Mouse (Mus musculus) kidney, postnatal 0 days (tissue): ENCODE results near the gene Arfip1. TPM values are rescaled to one million over a fixed set of nuclear protein-coding genes. Genes with fewer than 3 reads are reported as not detected.

Experiments
- ATAC-seq: fragments of 200-750 bp; cut with Nextera tagmentation; replicated peaks from 2 replicates; pipeline ENCODE4 v1.8.0; 2017; ENCODE audit warnings: low read depth, moderate number of reproducible peaks, moderate TSS enrichment, moderate library complexity; ENCODE audit not compliant: low FRiP score
- DNase-seq: peaks from one replicate; pipeline ENCODE4 v3.0.0-alpha.2; 2016; ENCODE audit warnings: low spot score
- H3K27ac ChIP-seq: fragments of 300-500 bp; sonication (generic); 2 replicates; pipeline ENCODE4 v1.5.1; 2014; ENCODE audit warnings: mild to moderate bottlenecking
- H3K27me3 ChIP-seq: fragments of 300-500 bp; sonication (generic); 2 replicates; pipeline ENCODE4 v1.6.1; 2014; ENCODE audit warnings: low read length, mixed read lengths; ENCODE audit not compliant: insufficient read depth
- H3K36me3 ChIP-seq: fragments of 300-500 bp; sonication (generic); 2 replicates; pipeline ENCODE4 v1.6.1; 2014; ENCODE audit warnings: low read length, mixed read lengths; ENCODE audit not compliant: insufficient read depth
- H3K4me1 ChIP-seq: fragments of 300-500 bp; sonication (generic); replicated peaks from 2 replicates; pipeline ENCODE4 v1.6.1; 2014; ENCODE audit warnings: antibody characterized with exemption, low read length, mixed read lengths; ENCODE audit not compliant: insufficient read depth
- H3K4me2 ChIP-seq: fragments of 300-500 bp; sonication (generic); 2 replicates; pipeline ENCODE4 v1.6.1; 2014; ENCODE audit warnings: mild to moderate bottlenecking, low read length, moderate library complexity, mixed read lengths
- H3K4me3 ChIP-seq: fragments of 300-500 bp; sonication (generic); replicated peaks from 2 replicates; pipeline ENCODE4 v1.5.1; 2014; ENCODE audit warnings: low read depth, low read length
- H3K9ac ChIP-seq: fragments of 300-500 bp; sonication (generic); 2 replicates; pipeline ENCODE4 v1.6.1; 2014; ENCODE audit warnings: low read depth, low read length
- H3K9me3 ChIP-seq: fragments of 300-500 bp; sonication (generic); replicated peaks from 2 replicates; pipeline ENCODE4 v1.6.1; 2016; ENCODE audit warnings: low read length, inconsistent platforms, mixed read lengths
- CTCF ChIP-seq: IDR thresholded peaks from 2 replicates; pipeline ENCODE4 v1.5.1; 2016; ENCODE audit warnings: antibody characterized with exemption, low read depth, mild to moderate bottlenecking, moderate library complexity
- WGBS: fragments of 180-500 bp; shearing (Covaris S2); extraction: QIAGEN DNeasy Blood & Tissue Kit; methylation state at CpG from one replicate; pipeline ENCODE4 v1.1.7; 2014; 5-methylcytosine and 5-hydroxymethylcytosine counted together
- polyA plus RNA-seq: library from polyadenylated mRNA; unstranded; fragments of >200 nt; fragmentation: Nextera tagmentation; extraction: Ambion mirVana; gene quantifications from 2 replicates; pipeline ENCODE4 v1.2.1, GENCODE M21; 2015

Arfip1 gene
- polyA plus RNA-seq, 1 experiment from 2014 or later, result 62.7 TPM

GRCm38 (mm10) chr3:84598756-84599155 is 16.3 kb upstream of the Arfip1 start:
- no peak for TF ChIP-seq CTCF
- no peaks in the 10 kb centered on the region for H3K9me3 ChIP-seq
- ATAC-seq (no peak), DNase-seq (no peak)
- no peaks in the 10 kb centered on the region for H3K36me3 ChIP-seq
- no peak overlapping the region for H3K4me2 ChIP-seq
- no peak overlapping the region for H3K27ac ChIP-seq
- H3K4me1 ChIP-seq, result no peaks in the 10 kb centered on the region
- no peak overlapping the region for H3K4me3 ChIP-seq
- H3K27me3 ChIP-seq, result no peaks in the 10 kb centered on the region
- 90% methylated on average over 6 of the region's 6 CpGs for WGBS
- H3K9ac ChIP-seq, result no peak overlapping the region

- no peak overlapping the region for H3K4me2 ChIP-seq
- no peak overlapping the region for H3K9ac ChIP-seq
- H3K4me1 ChIP-seq, result no peaks in the 10 kb centered on the region
- H3K9me3 ChIP-seq, result no peaks in the 10 kb centered on the region
- no peaks in the 10 kb centered on the region for H3K27me3 ChIP-seq
- no peaks in the 10 kb centered on the region for H3K36me3 ChIP-seq
- ATAC-seq (no peak), DNase-seq (no peak)
- no peak for TF ChIP-seq CTCF
- H3K4me3 ChIP-seq, result no peak overlapping the region
- 82% methylated on average over 6 of the region's 6 CpGs for WGBS
- no peak overlapping the region for H3K27ac ChIP-seq
Measured at GRCm38 (mm10) chr3:84597996-84598734, 15.7 kb upstream of the Arfip1 start.

GRCm38 (mm10) chr3:84595677-84596234 is 13.3 kb upstream of the Arfip1 start:
- TF ChIP-seq CTCF, result no peak
- Histone ChIP-seq H3K4me1 (no peaks in the 10 kb centered on the region), H3K27ac (no peak overlapping the region), H3K9me3 (no peaks in the 10 kb centered on the region), H3K27me3 (no peaks in the 10 kb centered on the region), H3K4me3 (no peak overlapping the region), H3K4me2 (peak overlapping the region; percentile 58), H3K9ac (no peak overlapping the region), H3K36me3 (no peaks in the 10 kb centered on the region)
- ATAC-seq (no peak), DNase-seq (no peak)
- 45% methylated on average over 5 of the region's 5 CpGs for WGBS

- Histone ChIP-seq H3K4me1 (no peaks in the 10 kb centered on the region), H3K9me3 (no peaks in the 10 kb centered on the region), H3K4me2 (peak overlapping the region; percentile 58), H3K36me3 (no peaks in the 10 kb centered on the region), H3K27me3 (no peaks in the 10 kb centered on the region), H3K9ac (peak overlapping the region; percentile 20; the same call in 1 of the 2 replicates), H3K27ac (no peak overlapping the region), H3K4me3 (peak overlapping the region; percentile 34)
- TF ChIP-seq CTCF, result no peak
- ATAC-seq (no peak), DNase-seq (peak; percentile 46)
- 6% methylated on average over 23 of the region's 23 CpGs for WGBS
Measured at GRCm38 (mm10) chr3:84594894-84595676, 12.7 kb upstream of the Arfip1 start.

- Histone ChIP-seq H3K4me3 (no peak within 1 kb of the TSS), H3K27me3 (no peaks in the 10 kb centered on the region), H3K27ac (no peak within 1 kb of the TSS), H3K9ac (no peak within 1 kb of the TSS), H3K9me3 (no peaks in the 10 kb centered on the region), H3K4me1 (no peaks in the 10 kb centered on the region), H3K36me3 (no peaks in the 10 kb centered on the region), H3K4me2 (no peak within 1 kb of the TSS)
- WGBS, result 85% methylated on average over 2 of the region's 2 CpGs
- TF ChIP-seq CTCF, result no peak
- ATAC-seq (no peak), DNase-seq (no peak)
Measured at GRCm38 (mm10) chr3:84593274-84593673, 10.8 kb upstream of the Arfip1 start, which contains the start of gene Tigd4. TSS of gene Tigd4 (plus strand) at chr3:84593574.

GRCm38 (mm10) chr3:84586736-84587135 is 4.3 kb upstream of the Arfip1 start:
- DNase-seq (no peak), ATAC-seq (no peak)
- no peak overlapping the region for H3K9ac ChIP-seq
- no peak for TF ChIP-seq CTCF
- H3K4me2 ChIP-seq, result no peak overlapping the region
- no peaks in the 10 kb centered on the region for H3K4me1 ChIP-seq
- no peaks in the 10 kb centered on the region for H3K27me3 ChIP-seq
- H3K4me3 ChIP-seq, result no peak overlapping the region
- H3K27ac ChIP-seq, result no peak overlapping the region
- no peaks in the 10 kb centered on the region for H3K9me3 ChIP-seq
- 36% methylated on average over 5 of the region's 5 CpGs for WGBS
- H3K36me3 ChIP-seq, result no peaks in the 10 kb centered on the region
